Mouse (Mus musculus): ENCODE measurements around the gene Trim2. TPM values are rescaled to one million over a fixed set of nuclear protein-coding genes. Genes with fewer than 3 reads are reported as not detected.
A peak's percentile ranks its signal among the peaks of the same experiment; 100 is the strongest.

The Trim2 gene
- total and polyA plus RNA-seq, 2 experiments from 2014 or later, result 149 to 291 TPM

GRCm38 (mm10) chr3:84204640-84205039, 102.0 kb downstream of the Trim2 start:
- WGBS, result 83% methylated on average over 5 of the region's 5 CpGs

GRCm38 (mm10) chr3:84200559-84201420, 105.9 kb downstream of the Trim2 start:
- Histone ChIP-seq H3K4me1 (ENCODE audit: insufficient read depth, low read length) (no peaks in the 10 kb centered on the region), H3K27ac (ENCODE audit: low read depth, low read length) (no peak overlapping the region; the same call in 1 of the 2 replicates), H3K9ac (replicated peaks; ENCODE audit: low read length, poor library complexity, severe bottlenecking) (no peak overlapping the region), H3K4me2 (ENCODE audit: low read depth, low read length, poor library complexity, severe bottlenecking) (no peak overlapping the region), H3K27me3 (ENCODE audit: insufficient read depth, low read length) (no peaks in the 10 kb centered on the region), H3K4me3 (ENCODE audit: low read depth, low read length) (no peak overlapping the region), H3K36me3 (ENCODE audit: insufficient read depth, low read length) (peaks cover 11% of the 10 kb centered on the region), H3K9me3 (ENCODE audit: low read length) (no peaks in the 10 kb centered on the region)
- peak; percentile 84 for DNase-seq (ENCODE audit: low spot score)
- no peak for TF ChIP-seq CTCF (IDR thresholded peaks at IDR 0.05)
- WGBS, result 50% methylated on average over 13 of the region's 13 CpGs
- 0 out of 2 replicates have a peak, but pooled peaks have one; percentile 34 for ATAC-seq (ENCODE audit: low FRiP score)

More at GRCm38 (mm10) chr3:84204640-84205039, 102.0 kb downstream of the Trim2 start:
- ATAC-seq (ENCODE audit: low FRiP score), result no peak
- no peak overlapping the region for H3K4me2 ChIP-seq (ENCODE audit: low read depth, low read length, poor library complexity, severe bottlenecking)
- no peak for DNase-seq (ENCODE audit: low spot score)
- no peak overlapping the region for H3K27ac ChIP-seq (ENCODE audit: low read depth, low read length)
- no peaks in the 10 kb centered on the region for H3K4me1 ChIP-seq (ENCODE audit: insufficient read depth, low read length)
- no peak overlapping the region for H3K4me3 ChIP-seq (ENCODE audit: low read depth, low read length)
- H3K27me3 ChIP-seq (ENCODE audit: insufficient read depth, low read length), result no peaks in the 10 kb centered on the region
- no peak overlapping the region for H3K9ac ChIP-seq (replicated peaks; ENCODE audit: low read length, poor library complexity, severe bottlenecking)
- H3K36me3 ChIP-seq (ENCODE audit: insufficient read depth, low read length), result peaks cover 18% of the 10 kb centered on the region
- H3K9me3 ChIP-seq (ENCODE audit: low read length), result no peaks in the 10 kb centered on the region
- no peak for TF ChIP-seq CTCF (IDR thresholded peaks at IDR 0.05)

- DNase-seq (ENCODE audit: low spot score) (no peak), ATAC-seq (ENCODE audit: low FRiP score) (no peak)
- TF ChIP-seq CTCF (IDR thresholded peaks at IDR 0.05), result no peak
- no peaks in the 10 kb centered on the region for H3K4me1 ChIP-seq (ENCODE audit: insufficient read depth, low read length)
- H3K9me3 ChIP-seq (ENCODE audit: low read length), result no peaks in the 10 kb centered on the region
- no peak overlapping the region for H3K9ac ChIP-seq (replicated peaks; ENCODE audit: low read length, poor library complexity, severe bottlenecking)
- 94% methylated on average over 9 of the region's 9 CpGs for WGBS
- H3K4me2 ChIP-seq (ENCODE audit: low read depth, low read length, poor library complexity, severe bottlenecking), result no peak overlapping the region
- H3K27ac ChIP-seq (ENCODE audit: low read depth, low read length), result no peak overlapping the region
- H3K27me3 ChIP-seq (ENCODE audit: insufficient read depth, low read length), result no peaks in the 10 kb centered on the region
- H3K4me3 ChIP-seq (ENCODE audit: low read depth, low read length), result no peak overlapping the region
- H3K36me3 ChIP-seq (ENCODE audit: insufficient read depth, low read length), result peaks cover 7% of the 10 kb centered on the region; the same call in 1 of the 2 replicates
These were observed 107.2 kb downstream of the Trim2 start for GRCm38 (mm10) chr3:84199516-84199915.

GRCm38 (mm10) chr3:84198229-84198628, 108.4 kb downstream of the Trim2 start:
- Histone ChIP-seq H3K4me3 (ENCODE audit: low read depth, low read length) (no peak overlapping the region), H3K9me3 (ENCODE audit: low read length) (no peaks in the 10 kb centered on the region), H3K36me3 (ENCODE audit: insufficient read depth, low read length) (peaks cover 9% of the 10 kb centered on the region; the same call in 1 of the 2 replicates), H3K4me2 (ENCODE audit: low read depth, low read length, poor library complexity, severe bottlenecking) (no peak overlapping the region), H3K27me3 (ENCODE audit: insufficient read depth, low read length) (no peaks in the 10 kb centered on the region), H3K4me1 (ENCODE audit: insufficient read depth, low read length) (no peaks in the 10 kb centered on the region), H3K9ac (replicated peaks; ENCODE audit: low read length, poor library complexity, severe bottlenecking) (no peak overlapping the region), H3K27ac (ENCODE audit: low read depth, low read length) (no peak overlapping the region)
- DNase-seq (ENCODE audit: low spot score), result no peak
- no peak for ATAC-seq (ENCODE audit: low FRiP score)
- 96% methylated on average over 3 of the region's 3 CpGs for WGBS
- no peak for TF ChIP-seq CTCF (IDR thresholded peaks at IDR 0.05)

- Histone ChIP-seq H3K4me3 (ENCODE audit: low read depth, low read length) (no peak overlapping the region), H3K9ac (replicated peaks; ENCODE audit: low read length, poor library complexity, severe bottlenecking) (no peak overlapping the region), H3K36me3 (ENCODE audit: insufficient read depth, low read length) (peaks cover 28% of the 10 kb centered on the region), H3K27ac (ENCODE audit: low read depth, low read length) (no peak overlapping the region), H3K4me2 (ENCODE audit: low read depth, low read length, poor library complexity, severe bottlenecking) (no peak overlapping the region), H3K9me3 (ENCODE audit: low read length) (no peaks in the 10 kb centered on the region), H3K27me3 (ENCODE audit: insufficient read depth, low read length) (no peaks in the 10 kb centered on the region), H3K4me1 (ENCODE audit: insufficient read depth, low read length) (no peaks in the 10 kb centered on the region)
- DNase-seq (ENCODE audit: low spot score) (no peak), ATAC-seq (ENCODE audit: low FRiP score) (no peak)
- no peak for TF ChIP-seq CTCF (IDR thresholded peaks at IDR 0.05)
- 71% methylated on average over 4 of the region's 4 CpGs for WGBS
These were observed 112.8 kb downstream of the Trim2 start for GRCm38 (mm10) chr3:84193881-84194280.

GRCm38 (mm10) chr3:84191141-84191881, 115.4 kb downstream of the Trim2 start:
- WGBS, result 55% methylated on average over 21 of the region's 21 CpGs
- peaks cover 28% of the 10 kb centered on the region for H3K36me3 ChIP-seq (ENCODE audit: insufficient read depth, low read length)
- no peak for TF ChIP-seq CTCF (IDR thresholded peaks at IDR 0.05)

More at GRCm38 (mm10) chr3:84191141-84191881, 115.4 kb downstream of the Trim2 start:
- no peaks in the 10 kb centered on the region for H3K9me3 ChIP-seq (ENCODE audit: low read length)
- H3K27ac ChIP-seq (ENCODE audit: low read depth, low read length), result no peak overlapping the region
- H3K4me1 ChIP-seq (ENCODE audit: insufficient read depth, low read length), result no peaks in the 10 kb centered on the region
- H3K4me2 ChIP-seq (ENCODE audit: low read depth, low read length, poor library complexity, severe bottlenecking), result no peak overlapping the region
- DNase-seq (ENCODE audit: low spot score), result no peak
- H3K9ac ChIP-seq (replicated peaks; ENCODE audit: low read length, poor library complexity, severe bottlenecking), result no peak overlapping the region
- H3K27me3 ChIP-seq (ENCODE audit: insufficient read depth, low read length), result no peaks in the 10 kb centered on the region
- no peak for ATAC-seq (ENCODE audit: low FRiP score)
- no peak overlapping the region for H3K4me3 ChIP-seq (ENCODE audit: low read depth, low read length)
